Mouse (Mus musculus) E14TG2a.4 (cell line): ENCODE data around the gene Ntmt1.

Experiments used
- H3K27me3 ChIP-seq: 2 replicates; pipeline ENCODE4 v1.6.1; 2014; ENCODE audit warnings: low read length, control low read depth; ENCODE audit not compliant: insufficient read depth
- H3K36me3 ChIP-seq: 2 replicates; pipeline ENCODE4 v1.6.1; 2014; ENCODE audit warnings: low read length, control low read depth; ENCODE audit not compliant: insufficient read depth
- H3K4me1 ChIP-seq: replicated peaks from 2 replicates; pipeline ENCODE4 v1.6.1; 2014; ENCODE audit warnings: low read depth, low read length, control low read depth
- H3K4me3 ChIP-seq: replicated peaks from 2 replicates; pipeline ENCODE4 v1.5.1; 2014; ENCODE audit warnings: mild to moderate bottlenecking, low read length
- H3K9me3 ChIP-seq: 2 replicates; pipeline ENCODE4 v1.6.1; 2014; ENCODE audit warnings: low read length, control low read depth
- CTCF ChIP-seq: conservative IDR thresholded peaks from 2 replicates; pipeline ENCODE4 v1.5.1; 2014; ENCODE audit warnings: low read length
- NANOG ChIP-seq: IDR thresholded peaks from 2 replicates; pipeline ENCODE4 v1.6.1; 2014; ENCODE audit warnings: borderline replicate concordance, low read length, mixed read lengths
- POU5F1 ChIP-seq: IDR thresholded peaks from 2 replicates; pipeline ENCODE4 v1.6.1; 2014; ENCODE audit warnings: low read length, borderline replicate concordance

The Ntmt1 gene

DNA sequence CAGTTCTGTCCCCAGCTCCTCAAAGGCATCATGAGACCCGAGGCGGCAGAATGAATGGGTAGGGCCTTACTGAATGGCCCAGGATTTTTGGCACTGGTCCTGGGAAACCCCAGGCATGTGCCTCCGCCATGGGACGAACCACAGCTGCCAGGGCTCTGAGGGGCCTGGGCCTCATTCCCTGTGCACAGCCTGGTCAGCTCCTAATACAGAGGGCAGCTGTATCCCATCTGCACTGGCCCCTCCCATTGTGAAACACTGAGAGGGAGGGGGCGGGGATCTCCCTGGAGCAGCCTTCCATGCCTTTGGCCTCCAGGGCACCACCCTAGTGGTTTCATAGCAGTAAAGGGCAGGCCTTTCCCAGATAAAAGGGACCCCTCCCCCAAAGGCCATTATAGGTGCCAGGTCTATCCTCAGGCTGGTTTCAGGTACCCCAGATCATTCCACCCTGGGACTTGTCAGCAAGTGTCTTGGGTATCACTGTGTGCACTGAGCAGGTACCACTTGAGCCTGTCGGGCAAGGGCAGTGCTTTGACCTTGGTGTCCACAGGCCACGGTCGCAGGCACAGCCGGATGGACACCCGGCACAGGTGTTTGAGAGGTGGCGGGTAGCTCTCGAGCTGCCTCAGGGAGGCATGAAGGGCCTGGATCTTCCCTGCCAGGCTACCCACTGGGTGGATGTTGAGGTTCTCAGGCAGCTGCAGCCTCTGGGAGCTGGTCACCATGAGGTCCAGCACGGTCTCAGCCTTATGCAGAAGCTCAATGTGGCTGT, 15.9 kb downstream of the Ntmt1 start:
- peak overlapping the region; percentile 29 for H3K4me3 ChIP-seq
- H3K9me3 ChIP-seq = no peaks in the 10 kb centered on the region
- H3K36me3 ChIP-seq = peaks cover 83% of the 10 kb centered on the region
- peaks cover 87% of the 10 kb centered on the region for H3K4me1 ChIP-seq
- no peak for TF ChIP-seq NANOG
- TF ChIP-seq CTCF = no peak
- no peak for TF ChIP-seq POU5F1
- H3K27me3 ChIP-seq = 0 out of 2 replicates have a peak, but pooled peaks cover 2% of the 10 kb centered on the region

DNA sequence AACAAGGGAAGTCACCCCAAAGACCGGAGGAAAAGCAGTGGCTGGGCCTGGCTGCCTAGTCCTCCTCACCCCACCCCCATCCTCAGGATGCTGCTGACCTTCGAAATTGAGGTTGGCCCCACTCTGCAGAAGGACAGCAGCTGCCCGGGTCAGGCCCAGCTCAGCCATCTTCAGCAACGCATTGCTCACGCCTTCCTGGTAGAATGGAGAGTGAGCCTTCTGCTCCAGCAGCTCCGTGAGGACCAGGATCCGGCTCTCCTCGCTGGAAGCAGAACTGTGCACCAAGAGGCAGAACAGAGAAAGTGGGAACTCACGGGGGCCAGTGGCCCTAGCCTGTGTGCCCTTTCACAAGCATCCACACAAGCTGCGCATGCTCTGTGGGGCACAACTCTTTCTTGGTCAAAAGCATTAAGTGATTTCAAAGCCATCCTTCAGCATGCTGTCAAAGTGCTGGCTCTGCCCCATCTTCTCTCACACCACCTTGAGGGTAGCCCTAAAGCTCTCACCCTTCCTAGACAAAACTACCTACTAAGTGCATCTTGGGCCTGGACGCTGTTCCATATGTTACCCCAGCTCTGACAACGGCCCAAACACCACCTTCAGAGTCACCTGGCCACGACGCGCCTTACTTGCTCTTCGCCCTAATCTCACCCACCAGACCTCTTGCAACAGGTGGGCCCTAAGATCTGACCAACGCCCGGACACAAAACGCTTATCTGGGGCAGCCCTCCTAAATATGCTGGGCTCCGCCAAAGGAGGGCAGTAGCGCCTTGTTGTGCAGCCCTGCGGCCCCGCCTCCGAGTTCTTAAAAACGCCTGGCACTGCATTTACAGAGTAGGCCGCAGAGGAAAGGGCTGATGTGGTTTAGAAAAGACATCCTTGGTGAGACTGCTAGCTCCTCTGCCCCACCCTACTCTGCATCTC, 19.5 kb downstream of the Ntmt1 start:
- 0 out of 2 replicates have a peak, but pooled peaks cover 2% of the 10 kb centered on the region for H3K27me3 ChIP-seq
- peaks cover 51% of the 10 kb centered on the region for H3K36me3 ChIP-seq
- peaks cover 70% of the 10 kb centered on the region for H3K4me1 ChIP-seq
- H3K4me3 ChIP-seq = peak overlapping the region; percentile 99
- TF ChIP-seq POU5F1 = no peak
- TF ChIP-seq CTCF = 0 out of 2 replicates have a peak, but pooled peaks have one; percentile 7
- no peaks in the 10 kb centered on the region for H3K9me3 ChIP-seq

DNA sequence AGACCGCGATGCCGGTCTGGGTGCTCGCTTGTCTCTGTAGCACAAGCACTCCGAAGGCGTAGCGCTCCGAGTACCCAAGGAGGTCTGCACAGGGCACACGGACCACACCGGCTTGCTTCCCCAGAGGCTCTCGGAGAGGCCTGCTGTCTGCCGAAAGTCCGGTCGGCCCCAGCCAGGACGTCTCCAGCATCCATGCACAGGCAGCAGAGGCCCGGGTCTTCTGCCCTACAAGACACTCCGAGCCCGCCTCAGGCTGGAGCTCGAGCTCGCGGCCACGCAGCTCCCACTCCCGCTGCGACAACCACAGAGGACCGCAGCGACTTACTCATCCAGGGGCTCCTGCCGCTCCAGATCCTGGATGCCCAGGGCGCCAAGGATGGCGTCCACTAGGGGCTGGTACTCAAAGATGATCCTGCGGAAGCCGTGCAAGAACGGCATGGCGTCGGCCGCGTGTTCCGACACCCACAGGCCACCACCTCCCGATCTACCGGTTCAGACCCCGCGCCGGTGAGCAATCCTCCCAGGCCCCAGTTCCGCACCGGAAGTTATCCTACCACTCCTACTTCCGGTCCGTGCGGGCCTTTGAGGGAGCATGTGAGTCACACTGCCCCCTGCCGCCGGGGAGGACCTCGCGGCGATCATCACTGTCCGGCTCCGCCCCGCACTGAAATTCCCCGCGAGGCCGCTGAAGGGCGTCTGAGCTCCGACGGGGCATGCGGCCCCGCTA, 20.3 kb downstream of the Ntmt1 start:
- H3K9me3 ChIP-seq = no peaks in the 10 kb centered on the region
- H3K4me1 ChIP-seq = peaks cover 62% of the 10 kb centered on the region
- TF ChIP-seq CTCF (peak; percentile 62), NANOG (no peak), POU5F1 (no peak)
- peaks cover 43% of the 10 kb centered on the region for H3K36me3 ChIP-seq
- 0 out of 2 replicates have a peak, but pooled peaks cover 2% of the 10 kb centered on the region for H3K27me3 ChIP-seq
- peak overlapping the region; percentile 99 for H3K4me3 ChIP-seq

DNA sequence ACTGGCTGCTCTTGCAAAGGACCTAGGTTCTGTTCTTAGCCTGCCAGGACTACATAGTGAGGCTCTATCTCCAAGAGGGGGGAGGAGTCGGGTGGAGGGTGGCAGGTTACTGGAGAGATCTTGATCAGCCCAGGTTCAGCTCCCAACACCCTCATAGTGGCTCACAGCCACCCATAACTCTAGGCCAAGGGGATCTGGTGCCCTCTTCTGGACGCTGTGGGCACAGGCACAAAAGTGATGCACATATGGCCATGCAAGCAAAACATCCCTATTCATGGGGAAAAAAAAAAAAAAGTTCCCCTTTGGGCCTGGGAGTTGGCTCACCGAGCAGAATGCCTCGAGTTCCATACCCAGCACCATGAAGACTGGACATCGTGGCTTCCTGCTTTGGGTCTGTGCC, 21.7 kb downstream of the Ntmt1 start:
- H3K36me3 ChIP-seq = peaks cover 29% of the 10 kb centered on the region
- 0 out of 2 replicates have a peak, but pooled peaks cover 8% of the 10 kb centered on the region for H3K27me3 ChIP-seq
- TF ChIP-seq NANOG = no peak
- peak; percentile 85 for TF ChIP-seq CTCF
- no peaks in the 10 kb centered on the region for H3K9me3 ChIP-seq
- H3K4me1 ChIP-seq = peaks cover 50% of the 10 kb centered on the region
- H3K4me3 ChIP-seq = no peak overlapping the region

DNA sequence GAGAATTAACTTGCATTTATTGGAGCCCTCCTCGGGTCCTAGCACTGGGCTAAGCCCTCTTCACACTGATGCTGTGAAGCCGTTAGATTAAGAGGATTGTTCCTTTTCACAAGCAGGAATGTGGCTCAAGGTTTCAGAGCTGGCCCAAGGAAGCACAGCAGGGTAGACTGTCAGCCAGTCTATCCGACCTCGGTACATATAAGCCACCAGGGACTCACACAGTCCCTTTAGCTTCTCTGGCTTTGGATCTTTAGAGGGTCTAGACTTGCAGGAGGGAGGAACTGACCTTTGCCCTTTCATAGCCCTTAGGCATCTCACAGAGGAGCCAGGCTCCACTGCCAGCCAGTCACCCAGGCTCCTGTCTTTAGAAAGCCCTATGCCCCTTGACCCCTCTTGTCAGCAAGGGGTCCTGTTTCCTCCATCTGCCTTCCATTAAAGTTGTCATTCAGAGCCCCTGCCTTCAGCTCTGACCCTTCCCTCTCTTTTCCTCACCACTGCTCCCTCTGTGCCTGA, 22.7 kb downstream of the Ntmt1 start, which contains the start of gene Asb6:
TSS of gene Asb6 (minus strand) at position 51 of the 513 bp plus-strand sequence.
- H3K9me3 ChIP-seq = no peaks in the 10 kb centered on the region
- 0 out of 2 replicates have a peak, but pooled peaks cover 8% of the 10 kb centered on the region for H3K27me3 ChIP-seq
- peaks cover 18% of the 10 kb centered on the region for H3K36me3 ChIP-seq
- peaks cover 49% of the 10 kb centered on the region for H3K4me1 ChIP-seq
- TF ChIP-seq POU5F1 (no peak), NANOG (no peak), CTCF (no peak)
- H3K4me3 ChIP-seq = no peak within 1 kb of the TSS

DNA sequence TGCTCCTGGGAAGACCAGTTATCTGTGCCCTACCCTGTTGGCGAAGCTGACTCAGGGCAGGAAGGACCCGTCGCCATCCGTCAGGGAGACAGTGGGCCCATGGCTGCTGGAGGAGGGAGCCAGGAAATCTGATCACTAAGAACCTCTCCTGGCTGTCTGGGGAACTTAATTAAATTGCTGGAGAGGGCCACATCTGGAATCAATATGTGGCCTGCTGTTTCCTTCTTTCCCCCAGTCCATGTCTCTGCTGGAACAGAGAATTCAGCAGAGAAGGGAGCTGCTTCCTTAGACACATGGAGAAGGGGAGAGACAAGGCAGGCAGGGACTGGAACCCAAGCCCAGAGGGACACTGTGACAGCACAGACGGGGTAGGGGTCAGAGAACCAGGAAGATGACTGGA, 26.0 kb downstream of the Ntmt1 start:
- no peak overlapping the region for H3K4me3 ChIP-seq
- H3K36me3 ChIP-seq = no peaks in the 10 kb centered on the region
- peaks cover 33% of the 10 kb centered on the region for H3K27me3 ChIP-seq
- no peak for TF ChIP-seq POU5F1
- TF ChIP-seq NANOG = no peak
- no peak for TF ChIP-seq CTCF
- peaks cover 46% of the 10 kb centered on the region for H3K4me1 ChIP-seq
- H3K9me3 ChIP-seq = no peaks in the 10 kb centered on the region

DNA sequence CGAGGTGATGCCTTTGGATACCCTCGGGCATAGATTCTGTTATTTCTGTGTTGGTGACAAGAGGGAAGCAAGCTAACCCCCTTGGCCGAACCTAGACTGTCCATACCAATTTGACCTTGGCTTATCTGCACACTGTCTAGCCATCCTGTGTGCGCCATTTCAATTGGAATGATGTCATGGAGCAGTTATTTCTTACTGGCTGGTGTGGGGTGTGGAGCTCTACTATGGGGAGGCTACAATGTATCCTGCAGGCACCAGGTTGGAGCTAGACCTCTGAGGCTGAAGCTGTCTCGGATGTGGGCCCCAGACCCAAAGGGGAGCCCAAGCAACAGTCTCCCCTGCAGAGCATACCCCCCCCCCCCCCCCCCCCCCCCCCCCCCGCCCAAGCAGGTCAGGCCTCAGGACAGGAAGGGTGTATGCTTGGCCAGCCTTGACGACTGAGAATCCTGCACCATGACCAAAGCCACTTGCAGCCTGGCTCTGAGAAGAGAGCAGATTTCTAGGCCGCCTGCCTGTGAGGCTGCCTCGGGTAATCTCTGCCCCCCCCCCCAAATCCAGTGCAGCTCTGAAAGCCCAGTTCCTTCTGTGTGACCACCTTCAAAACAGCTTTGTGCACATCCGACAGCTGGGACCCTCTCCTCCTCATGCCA, 26.9 kb downstream of the Ntmt1 start, which contains the start of gene Prrx2:
TSS of gene Prrx2 (plus strand) at position 600 of the 650 bp plus-strand sequence.
- Histone ChIP-seq H3K27me3 (peaks cover 34% of the 10 kb centered on the region), H3K36me3 (no peaks in the 10 kb centered on the region), H3K4me3 (0 out of 2 replicates have a peak within 1 kb of the TSS, but pooled peaks have one; percentile 10), H3K9me3 (no peaks in the 10 kb centered on the region), H3K4me1 (peaks cover 38% of the 10 kb centered on the region)
- TF ChIP-seq CTCF (no peak), POU5F1 (no peak), NANOG (no peak)
